Mouse (Mus musculus) cortical plate, adult 2 months (tissue): Measurements from ENCODE around the gene Prss8. TPM values are rescaled to one million over a fixed set of nuclear protein-coding genes. Genes with fewer than 3 reads are reported as not detected.
"Not testable (repeated sequence)": the region's sequence is repeated elsewhere in the genome, so short reads cannot be mapped to it uniquely, and the experiment has no call there.

Experiments
- H3K27ac ChIP-seq: fragments of 200-500 bp; 2 replicates; pipeline ENCODE4 v1.5.1; 2012; ENCODE audit warnings: low read length, control low read depth, inconsistent platforms; ENCODE audit not compliant: insufficient read depth
- H3K4me1 ChIP-seq: fragments of 200-500 bp; 2 replicates; pipeline ENCODE4 v1.6.1; 2011; ENCODE audit warnings: low read length; ENCODE audit not compliant: control insufficient read depth, insufficient read depth
- H3K4me3 ChIP-seq: fragments of 200-500 bp; 2 replicates; pipeline ENCODE4 v1.5.1; 2011; ENCODE audit warnings: mild to moderate bottlenecking, low read length, control low read depth; ENCODE audit not compliant: insufficient read depth
- CTCF ChIP-seq: fragments of 200-500 bp; IDR thresholded peaks from 2 replicates; pipeline ENCODE4 v1.5.1; 2011; ENCODE audit warnings: mild to moderate bottlenecking, control low read depth, low read length; ENCODE audit not compliant: insufficient read depth; ENCODE audit errors: extremely low read depth
- POLR2A ChIP-seq: fragments of 200-500 bp; IDR thresholded peaks from 2 replicates; pipeline ENCODE4 v1.6.1; 2011; ENCODE audit warnings: mild to moderate bottlenecking, low read length, control low read depth; ENCODE audit not compliant: insufficient read depth; ENCODE audit errors: extremely low read depth
- polyA plus RNA-seq: library from polyadenylated mRNA; depleted of rRNA; stranded (reverse); fragments of >200 nt; gene quantifications from 2 replicates; pipeline ENCODE4 v1.2.3, GENCODE M21; 2012

The Prss8 gene
- polyA plus RNA-seq, 1 experiment = 0.08 TPM

DNA sequence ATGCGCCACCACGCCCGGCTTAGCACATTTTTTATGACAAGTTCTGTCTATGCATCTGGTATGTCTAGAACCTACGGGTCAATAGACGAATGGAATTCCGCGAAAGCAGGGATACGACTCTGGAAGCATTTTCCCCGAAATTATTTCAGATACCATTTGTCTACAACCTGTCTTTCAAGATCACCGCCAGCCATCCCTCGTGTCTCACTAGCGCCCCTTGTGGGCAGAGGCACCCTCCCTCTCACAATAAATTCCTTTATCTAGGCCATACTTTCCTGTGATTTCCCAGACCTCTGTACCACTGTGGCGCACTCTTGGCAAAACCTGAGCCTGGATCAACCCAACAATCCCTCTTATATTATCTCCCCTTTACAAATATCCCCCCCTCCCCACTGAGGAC lies 33.5 kb downstream of the Prss8 start:
- no peak for TF ChIP-seq POLR2A
- TF ChIP-seq CTCF = peak; percentile 67
- Histone ChIP-seq H3K27ac (no peak overlapping the region), H3K4me3 (no peak overlapping the region), H3K4me1 (no peaks in the 10 kb centered on the region)

DNA sequence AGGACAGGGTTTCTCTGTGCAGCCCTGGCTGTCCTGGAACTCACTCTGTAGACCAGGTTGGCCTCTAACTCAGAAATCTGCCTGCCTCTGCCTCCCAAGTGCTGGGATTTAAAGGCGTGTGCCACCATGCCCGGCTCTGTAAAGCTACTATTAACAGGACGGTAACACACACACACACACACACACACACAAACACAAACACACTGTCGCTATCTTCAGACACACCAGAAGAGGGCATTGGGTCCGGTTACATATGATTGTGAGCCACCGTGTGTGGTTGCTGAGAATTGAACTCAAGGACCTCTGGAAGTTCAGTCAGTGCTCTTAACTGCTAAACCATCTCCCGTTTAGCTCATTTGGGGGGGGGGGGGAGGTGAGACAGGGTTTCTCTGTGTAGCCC lies 34.0 kb downstream of the Prss8 start:
- not testable (repeated sequence) for H3K27ac ChIP-seq, H3K4me1 ChIP-seq
- H3K4me3 ChIP-seq = peak overlapping the region; percentile 55; the same call in 1 of the 2 replicates

DNA sequence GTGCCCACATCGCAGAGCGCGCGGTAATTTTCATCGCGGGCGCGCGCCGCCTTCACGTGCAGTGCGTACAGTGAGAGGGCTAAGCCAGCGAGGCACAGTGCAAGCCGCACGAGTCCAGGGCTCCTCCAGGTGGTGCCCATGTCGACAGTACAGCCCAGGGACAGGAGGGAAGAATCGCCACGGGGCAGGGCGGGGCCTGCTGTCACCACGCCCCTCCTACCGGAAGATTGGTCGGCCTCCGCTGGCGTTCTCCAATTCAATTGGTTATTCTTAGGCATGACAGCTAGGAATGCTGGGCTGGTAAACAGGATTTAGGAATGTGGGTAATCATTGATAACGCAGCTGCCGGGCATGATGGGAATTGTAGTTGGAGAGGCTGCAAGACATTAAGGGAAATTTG lies 34.5 kb downstream of the Prss8 start, which contains the start of the genes Gm21974 and Vkorc1:
TSS of gene Gm21974 (minus strand) at position 13 of the 400 bp plus-strand sequence.
TSS of gene Vkorc1 (minus strand) at position 176 of the 400 bp plus-strand sequence.
- no peaks in the 10 kb centered on the region for H3K4me1 ChIP-seq
- H3K27ac ChIP-seq = no peak within 1 kb of the TSS
- TF ChIP-seq CTCF (peak; percentile 7; the same call in 1 of the 2 replicates), POLR2A (peak; percentile 83; the same call in 1 of the 2 replicates)
- peak within 1 kb of the TSS; percentile 55 for H3K4me3 ChIP-seq

DNA sequence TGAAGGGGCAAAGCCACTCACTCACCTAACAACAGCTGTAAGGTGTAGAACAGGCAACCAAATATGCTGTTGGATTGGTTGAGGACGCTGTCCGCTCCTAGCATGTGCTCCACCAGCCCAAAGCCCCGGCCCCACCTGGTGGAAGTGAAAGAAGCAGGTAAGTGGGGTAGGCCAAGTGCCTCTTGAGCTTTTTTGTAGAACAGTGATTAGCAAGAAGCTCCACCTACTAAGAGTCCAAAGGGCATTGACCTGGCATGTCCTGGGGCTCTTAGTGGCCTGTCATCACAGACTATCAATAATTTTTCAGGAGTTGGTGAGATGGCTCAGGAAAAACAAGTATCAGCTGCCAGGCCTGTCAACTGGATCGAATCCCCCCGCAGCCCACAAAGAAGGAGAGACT lies 35.4 kb downstream of the Prss8 start:
- no peaks in the 10 kb centered on the region for H3K4me1 ChIP-seq
- H3K27ac ChIP-seq = no peak overlapping the region
- TF ChIP-seq CTCF (no peak), POLR2A (no peak)
- H3K4me3 ChIP-seq = peak overlapping the region; percentile 55

DNA sequence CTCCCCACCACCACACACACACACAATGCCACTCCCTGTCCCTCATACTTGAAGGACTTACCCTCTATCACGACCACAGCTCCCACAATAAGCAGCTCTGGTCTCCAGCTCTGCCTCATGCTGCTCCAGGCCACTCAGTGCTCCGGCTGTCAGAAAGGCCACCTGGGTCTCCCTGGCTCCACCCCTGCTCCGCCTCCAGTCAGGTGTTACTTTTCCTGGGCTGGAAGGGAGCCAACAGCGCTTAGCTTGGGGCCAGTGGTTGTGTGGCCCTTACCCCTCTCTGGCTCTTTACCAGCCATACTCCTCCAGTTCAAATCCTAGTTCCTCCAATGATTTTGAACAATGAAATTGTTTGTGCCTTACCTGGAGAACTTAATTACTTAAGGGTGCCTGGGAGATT lies 39.1 kb downstream of the Prss8 start, which contains the start of gene Prss53:
TSS of gene Prss53 (minus strand) at position 173 of the 400 bp plus-strand sequence.
- TF ChIP-seq POLR2A = no peak
- no peak for TF ChIP-seq CTCF
- H3K27ac ChIP-seq = no peak within 1 kb of the TSS
- no peaks in the 10 kb centered on the region for H3K4me1 ChIP-seq
- H3K4me3 ChIP-seq = no peak within 1 kb of the TSS

DNA sequence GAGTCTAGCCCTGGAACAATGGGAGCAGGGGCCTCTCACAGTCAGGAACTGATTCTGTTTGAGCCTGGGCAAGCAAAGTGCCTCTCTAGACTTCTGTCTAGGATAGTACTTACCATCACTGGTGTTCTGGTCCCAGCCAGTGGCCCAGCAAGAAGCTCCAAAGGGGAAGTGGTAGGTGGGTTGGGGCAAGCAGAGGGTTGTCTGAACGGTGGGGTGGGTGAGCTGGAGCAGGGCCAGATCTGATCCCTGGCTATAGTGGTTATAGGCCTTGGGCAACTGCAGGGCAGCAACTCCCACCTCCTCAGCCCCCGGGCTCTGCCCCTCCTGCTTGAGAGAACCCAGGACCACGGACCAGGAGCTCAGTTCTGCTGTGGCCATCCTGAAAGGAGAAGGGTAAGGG lies 41.1 kb downstream of the Prss8 start:
- H3K4me3 ChIP-seq = no peak overlapping the region
- TF ChIP-seq CTCF (no peak), POLR2A (no peak)
- 0 out of 2 replicates have a peak, but pooled peaks cover 2% of the 10 kb centered on the region for H3K4me1 ChIP-seq
- no peak overlapping the region for H3K27ac ChIP-seq

DNA sequence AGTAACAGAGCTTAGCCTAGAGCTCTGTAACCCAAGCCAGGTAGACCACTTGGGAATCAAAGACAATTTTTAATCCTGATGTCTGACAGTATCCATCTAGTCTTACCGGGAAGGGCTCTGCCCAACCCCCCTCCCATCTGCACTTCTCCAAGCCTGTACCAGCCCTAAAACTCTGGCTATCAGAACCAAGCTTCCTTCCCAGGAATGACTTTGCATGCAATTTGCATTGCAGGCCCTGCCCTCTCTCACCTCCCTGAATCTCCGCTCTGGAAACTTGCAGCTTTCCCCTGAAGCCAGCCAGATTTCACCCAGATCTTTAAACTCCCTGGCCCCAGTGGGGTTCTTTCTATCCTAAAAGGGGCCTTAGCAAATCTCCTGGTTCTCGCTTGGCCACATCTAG lies 42.1 kb downstream of the Prss8 start:
- H3K27ac ChIP-seq = no peak overlapping the region
- TF ChIP-seq POLR2A (no peak), CTCF (no peak)
- H3K4me1 ChIP-seq = 0 out of 2 replicates have a peak, but pooled peaks cover 2% of the 10 kb centered on the region
- H3K4me3 ChIP-seq = no peak overlapping the region

DNA sequence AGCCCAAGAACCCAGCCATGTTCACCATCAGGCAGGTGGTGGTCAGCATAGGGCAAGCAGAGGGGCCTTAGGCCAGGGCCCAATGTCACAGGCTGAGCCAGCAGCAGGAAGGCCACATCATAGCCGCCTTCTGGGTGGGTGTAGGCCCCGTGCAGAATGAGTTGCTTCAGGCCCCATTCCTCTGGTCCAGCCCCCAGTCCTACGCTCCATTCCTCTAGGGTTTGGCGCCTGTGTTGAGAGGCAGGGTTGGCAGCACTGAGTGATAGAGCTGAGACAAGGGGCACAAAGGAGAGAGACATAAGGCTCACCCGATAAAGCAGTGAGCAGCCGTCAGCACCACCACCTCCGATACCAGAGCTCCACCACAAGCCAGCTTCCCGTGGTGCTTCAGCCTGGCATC lies 42.7 kb downstream of the Prss8 start:
- Histone ChIP-seq H3K4me1 (0 out of 2 replicates have a peak, but pooled peaks cover 2% of the 10 kb centered on the region), H3K27ac (no peak overlapping the region), H3K4me3 (no peak overlapping the region)
- TF ChIP-seq POLR2A (no peak), CTCF (no peak)

DNA sequence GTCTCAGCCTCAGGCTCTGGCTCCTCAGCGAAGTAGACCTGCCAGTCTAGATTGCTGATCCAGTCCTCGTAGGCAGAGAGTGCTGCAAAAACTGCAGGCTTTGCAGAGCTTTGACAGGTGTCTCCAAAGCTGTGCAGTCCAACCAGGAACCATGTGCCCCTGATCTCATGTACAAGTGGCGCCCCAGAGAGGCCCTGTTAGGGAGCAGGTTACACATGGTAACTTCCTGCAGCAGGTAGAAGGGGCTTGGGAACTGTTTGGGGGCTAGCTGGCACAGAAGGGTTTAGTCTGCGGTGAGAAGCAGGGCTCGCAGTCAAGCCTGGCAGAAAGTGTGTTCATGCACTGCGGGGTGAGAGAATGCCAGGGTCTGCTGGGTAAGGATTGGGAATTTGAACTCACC lies 43.4 kb downstream of the Prss8 start:
- Histone ChIP-seq H3K4me1 (0 out of 2 replicates have a peak, but pooled peaks cover 2% of the 10 kb centered on the region), H3K27ac (no peak overlapping the region), H3K4me3 (no peak overlapping the region)
- TF ChIP-seq CTCF (no peak), POLR2A (no peak)

DNA sequence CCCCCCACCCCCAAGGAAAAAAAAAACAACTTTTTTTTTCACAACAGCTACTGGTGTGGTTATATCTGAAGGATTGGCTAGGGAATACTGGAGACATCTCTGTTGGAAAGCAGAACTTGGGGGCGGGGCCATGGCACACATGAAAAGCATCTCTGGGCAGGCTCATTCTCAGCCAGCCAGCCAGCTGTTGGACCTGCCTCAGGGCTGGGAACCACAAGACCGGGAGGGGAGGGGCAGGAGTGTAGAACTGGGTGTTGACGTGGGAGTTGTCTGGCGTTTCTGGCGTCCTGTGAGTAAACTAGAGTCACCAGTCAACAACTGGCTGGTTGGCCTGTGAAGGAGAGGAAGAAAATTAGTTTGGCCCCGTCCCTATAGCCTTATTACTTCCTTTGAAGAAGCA lies 44.0 kb downstream of the Prss8 start:
- H3K4me3 ChIP-seq = no peak overlapping the region
- 0 out of 2 replicates have a peak, but pooled peaks cover 2% of the 10 kb centered on the region for H3K4me1 ChIP-seq
- TF ChIP-seq POLR2A (no peak), CTCF (no peak)
- no peak overlapping the region for H3K27ac ChIP-seq

DNA sequence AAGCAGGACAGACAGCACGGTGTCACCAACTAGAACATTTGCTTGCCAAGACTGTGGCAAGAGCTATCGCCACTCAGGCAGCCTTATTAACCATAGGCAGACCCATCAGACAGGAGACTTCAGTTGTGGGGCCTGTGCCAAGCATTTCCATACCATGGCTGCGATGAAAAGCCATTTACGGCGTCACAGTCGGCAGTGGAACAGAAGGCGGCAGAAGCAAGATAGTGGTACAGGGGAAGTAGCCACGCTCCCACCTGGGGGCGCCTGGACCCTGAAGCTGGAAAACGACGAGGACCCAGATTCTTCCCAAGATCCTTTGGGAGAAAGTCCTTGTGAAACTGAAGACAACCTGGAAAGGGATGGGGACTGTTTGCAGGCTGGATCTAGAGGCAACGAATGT lies 49.5 kb downstream of the Prss8 start:
- no peak overlapping the region for H3K27ac ChIP-seq
- H3K4me3 ChIP-seq = no peak overlapping the region
- H3K4me1 ChIP-seq = peaks cover 4% of the 10 kb centered on the region; the same call in 1 of the 2 replicates
- TF ChIP-seq POLR2A (no peak), CTCF (no peak)

DNA sequence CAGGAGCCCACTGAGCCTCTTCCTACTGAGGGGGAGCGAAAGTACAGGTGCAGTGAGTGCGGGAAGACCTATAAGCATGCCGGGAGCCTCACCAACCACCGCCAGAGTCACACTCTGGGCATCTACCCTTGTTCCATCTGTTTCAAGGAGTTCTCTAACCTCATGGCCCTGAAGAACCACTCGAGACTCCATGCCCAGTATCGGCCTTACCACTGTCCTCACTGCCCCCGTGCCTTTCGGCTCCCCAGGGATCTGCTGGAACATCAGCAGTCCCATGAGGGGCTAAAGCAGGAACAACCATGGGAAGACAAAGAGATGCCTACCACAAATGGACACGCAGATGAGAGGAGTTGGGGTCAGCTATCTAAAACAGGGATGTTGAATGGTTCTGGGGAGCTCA lies 50.6 kb downstream of the Prss8 start:
- no peak for TF ChIP-seq CTCF
- no peak for TF ChIP-seq POLR2A
- H3K4me1 ChIP-seq = peaks cover 4% of the 10 kb centered on the region; the same call in 1 of the 2 replicates
- no peak overlapping the region for H3K27ac ChIP-seq
- H3K4me3 ChIP-seq = no peak overlapping the region
